Mouse (Mus musculus) midbrain, embryonic 11.5 days (tissue): ENCODE data around the gene Tsc22d3. TPM values are rescaled to one million over a fixed set of nuclear protein-coding genes. Genes with fewer than 3 reads are reported as not detected.
"Not testable (repeated sequence)": the region's sequence is repeated elsewhere in the genome, so short reads cannot be mapped to it uniquely, and the experiment has no call there.

Experiments
- ATAC-seq: fragments of 200-750 bp; cut with Nextera tagmentation; 2 replicates; pipeline ENCODE4 v1.8.0; 2017; ENCODE audit warnings: moderate TSS enrichment, moderate library complexity; ENCODE audit not compliant: low FRiP score
- DNase-seq: peaks from one replicate; pipeline ENCODE4 v3.0.0; 2015; ENCODE audit warnings: low spot score; ENCODE audit errors: missing footprints
- H3K27ac ChIP-seq: fragments of 300-500 bp; sonication (generic); 2 replicates; pipeline ENCODE4 v1.5.1; 2014; ENCODE audit warnings: low read depth, low read length
- H3K27me3 ChIP-seq: fragments of 300-500 bp; sonication (generic); 2 replicates; pipeline ENCODE4 v1.6.1; 2014; ENCODE audit warnings: mild to moderate bottlenecking, low read length, moderate library complexity, mixed read lengths; ENCODE audit not compliant: control insufficient read depth, insufficient read depth
- H3K36me3 ChIP-seq: fragments of 300-500 bp; sonication (generic); 2 replicates; pipeline ENCODE4 v1.6.1; 2014; ENCODE audit warnings: mild to moderate bottlenecking, low read length, moderate library complexity, mixed read lengths; ENCODE audit not compliant: control insufficient read depth, insufficient read depth
- H3K4me1 ChIP-seq: fragments of 300-500 bp; sonication (generic); 2 replicates; pipeline ENCODE4 v1.6.1; 2014; ENCODE audit warnings: low read length; ENCODE audit not compliant: control insufficient read depth, insufficient read depth
- H3K4me2 ChIP-seq: fragments of 300-500 bp; sonication (generic); 2 replicates; pipeline ENCODE4 v1.6.1; 2014; ENCODE audit warnings: mild to moderate bottlenecking, moderate library complexity
- H3K4me3 ChIP-seq: fragments of 300-500 bp; sonication (generic); 2 replicates; pipeline ENCODE4 v1.5.1; 2014; ENCODE audit warnings: low read depth, low read length
- H3K9ac ChIP-seq: fragments of 300-500 bp; sonication (generic); 2 replicates; pipeline ENCODE4 v1.6.1; 2014; ENCODE audit warnings: low read length
- H3K9me3 ChIP-seq: fragments of 300-500 bp; sonication (generic); 2 replicates; pipeline ENCODE4 v1.6.1; 2016; ENCODE audit warnings: low read length; ENCODE audit not compliant: control insufficient read depth
- WGBS: fragments of 180-500 bp; shearing (Covaris S2); extraction: QIAGEN DNeasy Blood & Tissue Kit; methylation state at CpG from one replicate; pipeline ENCODE4 v1.1.7; 2014; 5-methylcytosine and 5-hydroxymethylcytosine counted together
- polyA plus RNA-seq: library from polyadenylated mRNA; unstranded; fragments of >200 nt; fragmentation: Nextera tagmentation; extraction: Ambion mirVana; gene quantifications from 2 replicates; pipeline ENCODE4 v1.2.1, GENCODE M21; 2014

The Tsc22d3 gene
- polyA plus RNA-seq, 1 experiment from 2014 or later: 166 TPM

GRCm38 (mm10) chrX:140500306-140500705 lies 100.2 kb downstream of the Tsc22d3 start:
- peak; percentile 66 for DNase-seq
- ATAC-seq: no peak
- no peaks in the 10 kb centered on the region for H3K4me1 ChIP-seq
- H3K9ac ChIP-seq: no peak overlapping the region
- no peak overlapping the region for H3K27ac ChIP-seq
- no peaks in the 10 kb centered on the region for H3K36me3 ChIP-seq
- H3K4me3 ChIP-seq: no peak overlapping the region
- peaks cover 5% of the 10 kb centered on the region; the same call in 1 of the 2 replicates for H3K27me3 ChIP-seq
- WGBS: 83% methylated on average over 5 of the region's 5 CpGs
- no peak overlapping the region for H3K4me2 ChIP-seq
- no peaks in the 10 kb centered on the region for H3K9me3 ChIP-seq

- not testable (repeated sequence) for H3K4me1 ChIP-seq, H3K27me3 ChIP-seq, H3K4me2 ChIP-seq, ATAC-seq, H3K9ac ChIP-seq, H3K4me3 ChIP-seq, H3K9me3 ChIP-seq, H3K36me3 ChIP-seq, H3K27ac ChIP-seq
- WGBS: 70% methylated on average over 4 of the region's 4 CpGs
- DNase-seq: peak; percentile 41
Observed at GRCm38 (mm10) chrX:140498431-140498830, 102.0 kb downstream of the Tsc22d3 start.

GRCm38 (mm10) chrX:140494170-140494569 lies 106.3 kb downstream of the Tsc22d3 start:
- Histone ChIP-seq H3K9me3 (no peaks in the 10 kb centered on the region), H3K4me2 (no peak overlapping the region), H3K4me3 (no peak overlapping the region), H3K4me1 (no peaks in the 10 kb centered on the region), H3K27ac (no peak overlapping the region), H3K27me3 (peaks cover 5% of the 10 kb centered on the region; the same call in 1 of the 2 replicates), H3K9ac (no peak overlapping the region), H3K36me3 (no peaks in the 10 kb centered on the region)
- 86% methylated on average over 6 of the region's 6 CpGs for WGBS
- DNase-seq (no peak), ATAC-seq (no peak)

- Histone ChIP-seq H3K36me3 (no peaks in the 10 kb centered on the region), H3K9me3 (no peaks in the 10 kb centered on the region), H3K4me3 (no peak overlapping the region), H3K27me3 (peaks cover 5% of the 10 kb centered on the region; the same call in 1 of the 2 replicates), H3K9ac (no peak overlapping the region), H3K4me1 (no peaks in the 10 kb centered on the region), H3K4me2 (no peak overlapping the region), H3K27ac (no peak overlapping the region)
- DNase-seq (no peak), ATAC-seq (no peak)
- WGBS: 67% methylated on average over 7 of the region's 7 CpGs
Observed at GRCm38 (mm10) chrX:140493527-140494029, 106.9 kb downstream of the Tsc22d3 start.

- no peak overlapping the region for H3K27ac ChIP-seq
- H3K36me3 ChIP-seq: no peaks in the 10 kb centered on the region
- H3K9ac ChIP-seq: no peak overlapping the region
- H3K4me2 ChIP-seq: no peak overlapping the region
- H3K9me3 ChIP-seq: no peaks in the 10 kb centered on the region
- no peak overlapping the region for H3K4me3 ChIP-seq
- no peaks in the 10 kb centered on the region for H3K4me1 ChIP-seq
- WGBS: 58% methylated on average over 10 of the region's 10 CpGs
- H3K27me3 ChIP-seq: peaks cover 5% of the 10 kb centered on the region; the same call in 1 of the 2 replicates
- DNase-seq: no peak
- no peak for ATAC-seq
Observed at GRCm38 (mm10) chrX:140491884-140492571, 108.4 kb downstream of the Tsc22d3 start.

- 80% methylated on average over 3 of the region's 3 CpGs for whole genome bisulfite sequencing
- Histone ChIP-seq H3K27me3 (peaks cover 5% of the 10 kb centered on the region; the same call in 1 of the 2 replicates), H3K27ac (no peak overlapping the region), H3K9me3 (no peaks in the 10 kb centered on the region), H3K36me3 (no peaks in the 10 kb centered on the region), H3K9ac (no peak overlapping the region), H3K4me1 (no peaks in the 10 kb centered on the region), H3K4me2 (no peak overlapping the region), H3K4me3 (no peak overlapping the region)
- ATAC-seq (no peak), DNase-seq (no peak)
Observed at GRCm38 (mm10) chrX:140490203-140490602, 110.3 kb downstream of the Tsc22d3 start.

Other genes with a start within 250 kb of the Tsc22d3 start
- 83.0 and 92.2 TPM in 2 replicates for gene Prps1, start 144.0 kb downstream of the Tsc22d3 start, polyA plus RNA-seq
- gene Mid2, start 63.9 kb upstream of the Tsc22d3 start, polyA plus RNA-seq: 3.2 and 3.6 TPM in 2 replicates
- gene Tex13b, start 212.8 kb upstream of the Tsc22d3 start, polyA plus RNA-seq: not detected in 2 replicates